Mouse (Mus musculus) central nervous system, embryonic 11.5 days (tissue): ENCODE measurements around the gene Olfr112. TPM values are rescaled to one million over a fixed set of nuclear protein-coding genes. Genes with fewer than 3 reads are reported as not detected.

ENCODE experiments used
- polyA plus RNA-seq: library from polyadenylated mRNA; depleted of rRNA; stranded (reverse); fragments of >200 nt; gene quantifications from 2 replicates; pipeline ENCODE4 v1.2.3, GENCODE M21; 2012; rRNA removed

The Olfr112 gene
- not detected in 2 replicates for polyA plus RNA-seq

GRCm38 (mm10) chr17:37569351-37569750, at the start of gene Olfr112:
Gene Olfr112, minus strand, starts transcription at chr17:37569451.

DNA sequence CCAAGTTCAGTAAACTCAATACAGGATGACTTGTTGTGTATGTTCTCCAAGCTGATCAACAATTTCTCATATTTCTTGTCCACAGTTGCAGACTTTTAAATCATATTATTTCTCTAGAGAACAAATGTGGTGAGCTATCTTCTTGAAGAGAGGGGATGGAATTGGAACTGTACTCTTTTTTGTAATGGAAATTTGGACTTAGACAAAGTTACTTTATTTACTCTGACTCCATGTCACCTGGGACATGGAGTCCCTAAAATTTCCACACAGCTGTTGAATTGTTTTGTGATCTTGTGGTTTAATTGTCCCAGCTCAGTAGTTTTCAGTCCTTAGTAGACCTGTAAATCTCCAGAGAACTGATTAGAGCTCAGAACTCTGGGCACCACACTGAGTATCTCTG, 23.4 kb upstream of the Olfr112 start, which contains the start of gene Olfr114:
Olfr114 (minus strand) TSS at position 101 of the 400 bp plus-strand sequence.

GRCm38 (mm10) chr17:37577563-37577962, 8.3 kb upstream of the Olfr112 start, which contains the start of gene Olfr113:
Gene Olfr113, minus strand, starts transcription at chr17:37577663.

Other genes starting within 250 kb of the Olfr112 start
- not detected in 2 replicates for gene Olfr103, start 229.8 kb downstream of the Olfr112 start, polyA plus RNA-seq
- gene Olfr104-ps, start 209.9 kb downstream of the Olfr112 start, polyA plus RNA-seq = not detected in 2 replicates
- gene Olfr105-ps, start 190.4 kb downstream of the Olfr112 start, polyA plus RNA-seq = not detected in 2 replicates
- gene Olfr106-ps, start 179.1 kb downstream of the Olfr112 start, polyA plus RNA-seq = not detected in 2 replicates
- gene Olfr107, start 170.2 kb downstream of the Olfr112 start, polyA plus RNA-seq = not detected in 2 replicates
- gene Olfr108, start 124.0 kb downstream of the Olfr112 start, polyA plus RNA-seq = not detected in 2 replicates
- gene Olfr109, start 110.5 kb downstream of the Olfr112 start, polyA plus RNA-seq = not detected in 2 replicates
- not detected in 2 replicates for gene H2-M2, start 85.9 kb downstream of the Olfr112 start, polyA plus RNA-seq
- gene Olfr110, start 77.0 kb downstream of the Olfr112 start, polyA plus RNA-seq = not detected in 2 replicates
- gene Olfr111, start 61.4 kb downstream of the Olfr112 start, polyA plus RNA-seq = 0.04 and 0.10 TPM in 2 replicates
- not detected in 2 replicates for gene Olfr113, start 8.2 kb upstream of the Olfr112 start, polyA plus RNA-seq
- not detected in 2 replicates for gene Olfr114, start 23.3 kb upstream of the Olfr112 start, polyA plus RNA-seq
- not detected in 2 replicates for gene Olfr115, start 57.7 kb upstream of the Olfr112 start, polyA plus RNA-seq
- gene Olfr116, start 57.7 kb upstream of the Olfr112 start, polyA plus RNA-seq = not detected in 2 replicates
- not detected in 2 replicates for gene Olfr117, start 94.3 kb upstream of the Olfr112 start, polyA plus RNA-seq
- not detected in 2 replicates for gene Olfr118, start 97.5 kb upstream of the Olfr112 start, polyA plus RNA-seq
- gene Olfr119, start 127.1 kb upstream of the Olfr112 start, polyA plus RNA-seq = not detected in 2 replicates
- not detected in 2 replicates for gene Olfr120, start 152.4 kb upstream of the Olfr112 start, polyA plus RNA-seq
- gene Olfr121, start 179.4 kb upstream of the Olfr112 start, polyA plus RNA-seq = not detected in 2 replicates
- not detected in 2 replicates for gene Olfr122, start 199.2 kb upstream of the Olfr112 start, polyA plus RNA-seq
- gene Olfr123, start 224.1 kb upstream of the Olfr112 start, polyA plus RNA-seq = not detected in 2 replicates
- not detected in 2 replicates for gene Olfr124, start 230.4 kb upstream of the Olfr112 start, polyA plus RNA-seq